Mouse (Mus musculus) midbrain, postnatal 0 days (tissue): ENCODE data around the gene Wscd2. TPM values are rescaled to one million over a fixed set of nuclear protein-coding genes. Genes with fewer than 3 reads are reported as not detected.
A peak's percentile ranks its signal among the peaks of the same experiment; 100 is the strongest.

Experiments used
- ATAC-seq: fragments of 200-750 bp; cut with Nextera tagmentation; 2 replicates; pipeline ENCODE4 v1.8.0; 2017; ENCODE audit warnings: moderate number of reproducible peaks, mild to moderate bottlenecking, moderate TSS enrichment, moderate library complexity; ENCODE audit not compliant: low FRiP score
- DNase-seq: peaks from one replicate; pipeline ENCODE4 v3.0.0-alpha.2; 2015; ENCODE audit warnings: low spot score
- H3K27ac ChIP-seq: fragments of 300-500 bp; sonication (generic); 2 replicates; pipeline ENCODE4 v1.5.1; 2014; ENCODE audit warnings: low read depth, mild to moderate bottlenecking, low read length, mixed read lengths
- H3K27me3 ChIP-seq: fragments of 300-500 bp; sonication (generic); 2 replicates; pipeline ENCODE4 v1.6.1; 2014; ENCODE audit warnings: low read length, control low read depth, mixed read lengths; ENCODE audit not compliant: insufficient read depth
- H3K36me3 ChIP-seq: fragments of 300-500 bp; sonication (generic); 2 replicates; pipeline ENCODE4 v1.6.1; 2014; ENCODE audit warnings: low read length, control low read depth, mixed read lengths; ENCODE audit not compliant: insufficient read depth
- H3K4me1 ChIP-seq: fragments of 300-500 bp; sonication (generic); 2 replicates; pipeline ENCODE4 v1.6.1; 2014; ENCODE audit warnings: mild to moderate bottlenecking, control low read depth, antibody characterized with exemption, low read length, mixed read lengths; ENCODE audit not compliant: insufficient read depth
- H3K4me2 ChIP-seq: fragments of 300-500 bp; sonication (generic); 2 replicates; pipeline ENCODE4 v1.6.1; 2014; ENCODE audit warnings: low read depth, mild to moderate bottlenecking, low read length, mixed read lengths; ENCODE audit not compliant: poor library complexity, severe bottlenecking
- H3K4me3 ChIP-seq: fragments of 300-500 bp; sonication (generic); 2 replicates; pipeline ENCODE4 v1.5.1; 2014; ENCODE audit warnings: low read depth, mild to moderate bottlenecking, low read length, moderate library complexity
- H3K9ac ChIP-seq: fragments of 300-500 bp; sonication (generic); replicated peaks from 2 replicates; pipeline ENCODE4 v1.6.1; 2014; ENCODE audit warnings: mild to moderate bottlenecking, low read length, moderate library complexity, mixed read lengths; ENCODE audit not compliant: poor library complexity, severe bottlenecking
- H3K9me3 ChIP-seq: fragments of 300-500 bp; sonication (generic); 2 replicates; pipeline ENCODE4 v1.6.1; 2016; ENCODE audit warnings: low read length, control low read depth
- CTCF ChIP-seq: IDR thresholded peaks from 2 replicates; pipeline ENCODE4 v1.5.1; 2016; ENCODE audit warnings: antibody characterized with exemption, mild to moderate bottlenecking
- WGBS: fragments of 180-500 bp; shearing (Covaris S2); extraction: QIAGEN DNeasy Blood & Tissue Kit; methylation state at CpG from one replicate; pipeline ENCODE4 v1.1.7; 2014; 5-methylcytosine and 5-hydroxymethylcytosine counted together
- polyA plus RNA-seq: library from polyadenylated mRNA; unstranded; fragments of >200 nt; fragmentation: Nextera tagmentation; extraction: Ambion mirVana; gene quantifications from 2 replicates; pipeline ENCODE4 v1.2.1, GENCODE M21; 2015
- total RNA-seq: library from RNA; depleted of rRNA; stranded (reverse); fragments of >200 nt; gene quantifications from 2 replicates; pipeline ENCODE4 v1.2.3, GENCODE M21; 2014

Gene Wscd2
- total and polyA plus RNA-seq, 2 experiments from 2014 or later: 13.2 to 28.8 TPM

- ATAC-seq: no peak
- no peak overlapping the region for H3K27ac ChIP-seq
Measured at GRCm38 (mm10) chr5:113485584-113486162, 4.5 kb upstream of the Wscd2 start.

GRCm38 (mm10) chr5:113487879-113488278 lies 2.3 kb upstream of the Wscd2 start:
- ATAC-seq (no peak), DNase-seq (no peak)
- no peak overlapping the region for H3K9ac ChIP-seq
- H3K4me3 ChIP-seq: no peak overlapping the region
- no peak overlapping the region for H3K27ac ChIP-seq
- no peaks in the 10 kb centered on the region for H3K9me3 ChIP-seq
- no peak overlapping the region for H3K4me2 ChIP-seq
- WGBS: 70% methylated on average over 8 of the region's 8 CpGs
- TF ChIP-seq CTCF: no peak
- no peaks in the 10 kb centered on the region; the same call in 1 of the 2 replicates for H3K27me3 ChIP-seq
- H3K4me1 ChIP-seq: peaks cover 8% of the 10 kb centered on the region; the same call in 1 of the 2 replicates
- H3K36me3 ChIP-seq: no peaks in the 10 kb centered on the region

More at GRCm38 (mm10) chr5:113485584-113486162, 4.5 kb upstream of the Wscd2 start:
- TF ChIP-seq CTCF: no peak
- H3K36me3 ChIP-seq: no peaks in the 10 kb centered on the region
- H3K9ac ChIP-seq: no peak overlapping the region
- no peak for DNase-seq
- no peaks in the 10 kb centered on the region for H3K4me1 ChIP-seq
- H3K9me3 ChIP-seq: no peaks in the 10 kb centered on the region
- WGBS: 82% methylated on average over 11 of the region's 11 CpGs
- no peaks in the 10 kb centered on the region for H3K27me3 ChIP-seq
- H3K4me3 ChIP-seq: no peak overlapping the region
- no peak overlapping the region for H3K4me2 ChIP-seq

GRCm38 (mm10) chr5:113489617-113490016 lies 516 bp upstream of the Wscd2 start:
- Histone ChIP-seq H3K36me3 (no peaks in the 10 kb centered on the region), H3K27me3 (no peaks in the 10 kb centered on the region; the same call in 1 of the 2 replicates), H3K9me3 (no peaks in the 10 kb centered on the region), H3K4me1 (peaks cover 8% of the 10 kb centered on the region; the same call in 1 of the 2 replicates), H3K4me2 (peak overlapping the region; percentile 85; the same call in 1 of the 2 replicates), H3K4me3 (no peak overlapping the region), H3K9ac (no peak overlapping the region), H3K27ac (no peak overlapping the region)
- no peak for DNase-seq
- no peak for ATAC-seq
- TF ChIP-seq CTCF: no peak
- WGBS: 96% methylated on average over 9 of the region's 9 CpGs

GRCm38 (mm10) chr5:113490467-113491260 lies 531 bp downstream of the Wscd2 start:
- no peaks in the 10 kb centered on the region for H3K9me3 ChIP-seq
- H3K9ac ChIP-seq: peak overlapping the region; percentile 77
- 1% methylated on average over 48 of the region's 63 CpGs for WGBS
- H3K36me3 ChIP-seq: no peaks in the 10 kb centered on the region
- ATAC-seq (peak; percentile 73), DNase-seq (peak; percentile 64)
- peak overlapping the region; percentile 66 for H3K4me3 ChIP-seq
- H3K27me3 ChIP-seq: no peaks in the 10 kb centered on the region; the same call in 1 of the 2 replicates
- peak overlapping the region; percentile 85 for H3K4me2 ChIP-seq
- peak overlapping the region; percentile 67 for H3K27ac ChIP-seq
- peaks cover 12% of the 10 kb centered on the region; the same call in 1 of the 2 replicates for H3K4me1 ChIP-seq
- no peak for TF ChIP-seq CTCF

- Histone ChIP-seq H3K4me3 (peak overlapping the region; percentile 66), H3K27ac (no peak overlapping the region), H3K36me3 (no peaks in the 10 kb centered on the region), H3K27me3 (no peaks in the 10 kb centered on the region; the same call in 1 of the 2 replicates), H3K4me2 (peak overlapping the region; percentile 85), H3K9me3 (no peaks in the 10 kb centered on the region), H3K9ac (peak overlapping the region; percentile 77), H3K4me1 (peaks cover 12% of the 10 kb centered on the region; the same call in 1 of the 2 replicates)
- ATAC-seq (no peak), DNase-seq (no peak)
- 59% methylated on average over 4 of the region's 4 CpGs for WGBS
- no peak for TF ChIP-seq CTCF
Measured at GRCm38 (mm10) chr5:113491552-113491951, 1.4 kb downstream of the Wscd2 start.

GRCm38 (mm10) chr5:113491988-113492387 lies 1.9 kb downstream of the Wscd2 start:
- Histone ChIP-seq H3K27ac (no peak overlapping the region), H3K9me3 (no peaks in the 10 kb centered on the region), H3K4me1 (peaks cover 12% of the 10 kb centered on the region; the same call in 1 of the 2 replicates), H3K27me3 (no peaks in the 10 kb centered on the region; the same call in 1 of the 2 replicates), H3K4me2 (peak overlapping the region; percentile 85), H3K36me3 (no peaks in the 10 kb centered on the region), H3K4me3 (peak overlapping the region; percentile 66), H3K9ac (no peak overlapping the region)
- ATAC-seq: no peak
- no peak for TF ChIP-seq CTCF
- 79% methylated on average over 3 of the region's 3 CpGs for WGBS
- no peak for DNase-seq
